Mouse (Mus musculus) lung, adult 2 months (tissue): ENCODE data around the gene Sin3a.

ENCODE experiments used
- CTCF ChIP-seq: fragments of 200-500 bp; IDR thresholded peaks from 2 replicates; pipeline ENCODE4 v1.5.1; 2011; ENCODE audit warnings: mild to moderate bottlenecking, low read length, control low read depth; ENCODE audit not compliant: insufficient read depth
- POLR2A ChIP-seq: fragments of 200-500 bp; IDR thresholded peaks from 2 replicates; pipeline ENCODE4 v1.6.1; 2011; ENCODE audit warnings: low read depth, mild to moderate bottlenecking, control low read depth, low read length, borderline replicate concordance; ENCODE audit errors: extremely low read depth

DNA sequence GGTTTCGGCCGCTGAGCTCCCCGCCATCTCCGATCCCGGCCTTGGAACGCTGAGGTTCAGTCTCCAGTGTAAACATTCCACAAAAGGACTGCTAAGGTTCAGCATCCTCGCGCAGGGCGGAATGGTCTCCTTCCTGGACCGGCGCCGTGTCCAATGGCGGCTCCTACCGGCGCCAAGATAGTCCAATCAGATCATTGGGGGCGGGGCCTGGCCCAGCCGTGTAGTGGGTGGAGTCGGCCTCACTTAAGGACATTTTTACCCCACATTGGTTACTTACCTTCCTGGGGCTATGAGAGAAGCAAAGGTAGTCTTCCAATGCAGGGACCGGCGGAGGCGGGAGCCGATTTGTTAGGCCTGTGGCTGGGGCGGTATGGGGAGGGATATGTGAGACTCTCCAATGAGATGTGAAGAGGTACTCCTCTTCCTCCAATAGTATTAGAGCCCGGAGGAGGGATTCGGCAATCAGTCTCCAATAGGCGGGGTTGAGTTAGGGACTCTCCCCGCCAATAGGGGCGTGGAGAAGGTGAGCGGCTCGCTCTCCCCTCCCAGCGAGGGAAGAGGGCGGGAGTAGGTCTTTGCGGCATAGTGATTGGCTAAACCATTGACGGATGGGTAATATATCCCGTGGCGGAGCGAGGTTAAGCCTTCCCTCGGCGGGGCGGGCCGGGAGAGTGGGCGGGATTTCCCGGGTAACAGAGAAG is 4.0 kb downstream of the Sin3a start:
- TF ChIP-seq CTCF (no peak), POLR2A (peak; percentile 65; the same call in 1 of the 2 replicates)
